Mouse (Mus musculus) thymus, adult 2 months (tissue): Measurements from ENCODE around the gene Cdc34.

ENCODE experiments used
- CTCF ChIP-seq: fragments of 200-500 bp; IDR thresholded peaks from 2 replicates; pipeline ENCODE4 v1.5.1; 2012; ENCODE audit warnings: mild to moderate bottlenecking, control low read depth, low read length, moderate library complexity, borderline replicate concordance; ENCODE audit not compliant: control insufficient read depth, poor library complexity, insufficient read depth; ENCODE audit errors: extremely low read depth
- POLR2A ChIP-seq: fragments of 200-500 bp; IDR thresholded peaks from 2 replicates; pipeline ENCODE4 v1.6.1; 2012; ENCODE audit warnings: mild to moderate bottlenecking, low read length, control low read depth, moderate library complexity; ENCODE audit not compliant: control insufficient read depth, poor library complexity, insufficient read depth; ENCODE audit errors: extremely low read depth

- TF ChIP-seq POLR2A = no peak
- no peak for TF ChIP-seq CTCF
Observed at GRCm38 (mm10) chr10:79723692-79724091, 41.7 kb downstream of the Cdc34 start.
